Mouse (Mus musculus) hindbrain, embryonic 14.5 days (tissue): ENCODE data around the gene Csmd2. TPM values are rescaled to one million over a fixed set of nuclear protein-coding genes. Genes with fewer than 3 reads are reported as not detected.
A peak's percentile ranks its signal among the peaks of the same experiment; 100 is the strongest.

ENCODE experiments used
- ATAC-seq: fragments of 200-750 bp; cut with Nextera tagmentation; 2 replicates; pipeline ENCODE4 v1.8.0; 2017; ENCODE audit warnings: moderate number of reproducible peaks, mild to moderate bottlenecking, moderate TSS enrichment, moderate library complexity; ENCODE audit not compliant: low FRiP score
- DNase-seq: peaks from one replicate; pipeline ENCODE4 v3.0.0-alpha.2; 2015; ENCODE audit warnings: low spot score
- H3K27ac ChIP-seq: fragments of 300-500 bp; sonication (generic); 2 replicates; pipeline ENCODE4 v1.5.1; 2014; ENCODE audit warnings: mild to moderate bottlenecking, moderate library complexity
- H3K27me3 ChIP-seq: fragments of 300-500 bp; sonication (generic); 2 replicates; pipeline ENCODE4 v1.6.1; 2014; ENCODE audit warnings: mild to moderate bottlenecking, low read length, mixed read lengths; ENCODE audit not compliant: control insufficient read depth, insufficient read depth
- H3K36me3 ChIP-seq: fragments of 300-500 bp; sonication (generic); replicated peaks from 2 replicates; pipeline ENCODE4 v1.6.1; 2014; ENCODE audit not compliant: control insufficient read depth, insufficient read depth
- H3K4me1 ChIP-seq: fragments of 300-500 bp; sonication (generic); replicated peaks from 2 replicates; pipeline ENCODE4 v1.6.1; 2014; ENCODE audit warnings: antibody characterized with exemption, low read length, mixed read lengths; ENCODE audit not compliant: control insufficient read depth, insufficient read depth
- H3K4me2 ChIP-seq: fragments of 300-500 bp; sonication (generic); replicated peaks from 2 replicates; pipeline ENCODE4 v1.6.1; 2014; ENCODE audit warnings: mild to moderate bottlenecking, moderate library complexity
- H3K4me3 ChIP-seq: fragments of 300-500 bp; sonication (generic); replicated peaks from 2 replicates; pipeline ENCODE4 v1.5.1; 2014; ENCODE audit warnings: mild to moderate bottlenecking, low read length
- H3K9ac ChIP-seq: fragments of 300-500 bp; sonication (generic); 2 replicates; pipeline ENCODE4 v1.6.1; 2014
- H3K9me3 ChIP-seq: fragments of 300-500 bp; sonication (generic); 2 replicates; pipeline ENCODE4 v1.6.1; 2016; ENCODE audit warnings: low read length; ENCODE audit not compliant: control insufficient read depth
- WGBS: fragments of 180-500 bp; shearing (Covaris S2); extraction: QIAGEN DNeasy Blood & Tissue Kit; methylation state at CpG from one replicate; pipeline ENCODE4 v1.1.7; 2014; 5-methylcytosine and 5-hydroxymethylcytosine counted together
- polyA plus RNA-seq: library from polyadenylated mRNA; unstranded; fragments of >200 nt; fragmentation: Nextera tagmentation; extraction: Ambion mirVana; gene quantifications from 2 replicates; pipeline ENCODE4 v1.2.1, GENCODE M21; 2014

Csmd2 gene
- 8.3 and 9.0 TPM in 2 replicates for polyA plus RNA-seq

GRCm38 (mm10) chr4:127987784-127988455 lies at the start of gene Csmd2:
Gene Csmd2 (plus strand): TSS chr4:127987857.
- under 1% methylated on average over 51 of the region's 65 CpGs for WGBS
- H3K4me2 ChIP-seq = peak within 1 kb of the TSS; percentile 63
- H3K9me3 ChIP-seq = no peaks in the 10 kb centered on the region
- DNase-seq = peak; percentile 75
- H3K27ac ChIP-seq = peak within 1 kb of the TSS; percentile 88
- peak; percentile 29; the same call in 1 of the 2 replicates for ATAC-seq
- peaks cover 42% of the 10 kb centered on the region for H3K4me1 ChIP-seq
- peaks cover 8% of the 10 kb centered on the region; the same call in 1 of the 2 replicates for H3K27me3 ChIP-seq
- H3K9ac ChIP-seq = peak within 1 kb of the TSS; percentile 93
- H3K4me3 ChIP-seq = peak within 1 kb of the TSS; percentile 81
- H3K36me3 ChIP-seq = no peaks in the 10 kb centered on the region

GRCm38 (mm10) chr4:127947696-127948095 lies 40.0 kb upstream of the Csmd2 start:
- H3K27ac ChIP-seq = no peak overlapping the region
- no peak overlapping the region for H3K9ac ChIP-seq
- ATAC-seq (no peak), DNase-seq (no peak)
- H3K27me3 ChIP-seq = no peaks in the 10 kb centered on the region
- WGBS = 79% methylated on average over 2 of the region's 2 CpGs
- no peaks in the 10 kb centered on the region for H3K9me3 ChIP-seq
- no peaks in the 10 kb centered on the region for H3K4me1 ChIP-seq
- no peaks in the 10 kb centered on the region for H3K36me3 ChIP-seq
- no peak overlapping the region for H3K4me3 ChIP-seq
- H3K4me2 ChIP-seq = no peak overlapping the region

- Histone ChIP-seq H3K9me3 (no peaks in the 10 kb centered on the region), H3K9ac (no peak overlapping the region), H3K27me3 (no peaks in the 10 kb centered on the region), H3K4me1 (no peaks in the 10 kb centered on the region), H3K36me3 (no peaks in the 10 kb centered on the region), H3K27ac (no peak overlapping the region), H3K4me3 (no peak overlapping the region), H3K4me2 (no peak overlapping the region)
- ATAC-seq = no peak
- no peak for DNase-seq
- WGBS = 47% methylated on average over 10 of the region's 10 CpGs
These were observed 34.5 kb upstream of the Csmd2 start for GRCm38 (mm10) chr4:127953006-127953710.

GRCm38 (mm10) chr4:127969101-127969500 lies 18.6 kb upstream of the Csmd2 start:
- Histone ChIP-seq H3K4me1 (peaks cover 4% of the 10 kb centered on the region), H3K9me3 (no peaks in the 10 kb centered on the region), H3K9ac (no peak overlapping the region), H3K27ac (no peak overlapping the region), H3K36me3 (no peaks in the 10 kb centered on the region), H3K4me2 (no peak overlapping the region), H3K4me3 (no peak overlapping the region), H3K27me3 (peaks cover 24% of the 10 kb centered on the region)
- ATAC-seq = no peak
- 26% methylated on average over 7 of the region's 7 CpGs for WGBS
- no peak for DNase-seq

- Histone ChIP-seq H3K27ac (no peak overlapping the region), H3K4me2 (no peak overlapping the region), H3K4me3 (no peak overlapping the region), H3K27me3 (peaks cover 24% of the 10 kb centered on the region), H3K36me3 (no peaks in the 10 kb centered on the region), H3K4me1 (peaks cover 4% of the 10 kb centered on the region), H3K9ac (no peak overlapping the region), H3K9me3 (no peaks in the 10 kb centered on the region)
- ATAC-seq (no peak), DNase-seq (peak; percentile 64)
- WGBS = 5% methylated on average over 7 of the region's 7 CpGs
These were observed 17.6 kb upstream of the Csmd2 start for GRCm38 (mm10) chr4:127970018-127970421.

- no peak within 1 kb of the TSS for H3K4me3 ChIP-seq
- H3K36me3 ChIP-seq = no peaks in the 10 kb centered on the region
- H3K27me3 ChIP-seq = peaks cover 24% of the 10 kb centered on the region
- H3K27ac ChIP-seq = no peak within 1 kb of the TSS
- H3K9ac ChIP-seq = peak within 1 kb of the TSS; percentile 36; the same call in 1 of the 2 replicates
- DNase-seq = no peak
- H3K4me1 ChIP-seq = peaks cover 4% of the 10 kb centered on the region
- ATAC-seq = peak; percentile 48; the same call in 1 of the 2 replicates
- H3K9me3 ChIP-seq = no peaks in the 10 kb centered on the region
- peak within 1 kb of the TSS; percentile 34 for H3K4me2 ChIP-seq
- 5% methylated on average over 39 of the region's 39 CpGs for WGBS
These were observed 16.5 kb upstream of the Csmd2 start, which contains the start of gene CK137956 for GRCm38 (mm10) chr4:127970901-127971868. Gene CK137956 (minus strand): TSS chr4:127970951.

- DNase-seq (no peak), ATAC-seq (no peak)
- 83% methylated on average over 3 of the region's 3 CpGs for WGBS
- no peak overlapping the region for H3K27ac ChIP-seq
- H3K4me1 ChIP-seq = peaks cover 4% of the 10 kb centered on the region
- H3K36me3 ChIP-seq = no peaks in the 10 kb centered on the region
- H3K27me3 ChIP-seq = peaks cover 24% of the 10 kb centered on the region
- H3K9ac ChIP-seq = no peak overlapping the region
- H3K4me2 ChIP-seq = no peak overlapping the region
- no peak overlapping the region for H3K4me3 ChIP-seq
- no peaks in the 10 kb centered on the region for H3K9me3 ChIP-seq
These were observed 14.7 kb upstream of the Csmd2 start for GRCm38 (mm10) chr4:127972976-127973375.

GRCm38 (mm10) chr4:127981125-127981524 lies 6.5 kb upstream of the Csmd2 start:
- peaks cover 8% of the 10 kb centered on the region; the same call in 1 of the 2 replicates for H3K4me1 ChIP-seq
- H3K27me3 ChIP-seq = 0 out of 2 replicates have a peak, but pooled peaks cover 1% of the 10 kb centered on the region
- H3K9ac ChIP-seq = no peak overlapping the region
- H3K36me3 ChIP-seq = no peaks in the 10 kb centered on the region
- H3K27ac ChIP-seq = no peak overlapping the region
- no peaks in the 10 kb centered on the region for H3K9me3 ChIP-seq
- H3K4me3 ChIP-seq = no peak overlapping the region
- ATAC-seq = no peak
- DNase-seq = no peak
- H3K4me2 ChIP-seq = no peak overlapping the region
- 36% methylated on average over 6 of the region's 6 CpGs for WGBS
